Mouse (Mus musculus): ENCODE measurements around the gene Med13l.

Gene Med13l

GRCm38 (mm10) chr5:118789776-118790175, 229.3 kb downstream of the Med13l start:
- DNase-seq (ENCODE audit: low read depth): no peak

- DNase-seq (ENCODE audit: low read depth): no peak
Measured at GRCm38 (mm10) chr5:118797811-118798210, 237.3 kb downstream of the Med13l start.

GRCm38 (mm10) chr5:118801592-118801991, 241.1 kb downstream of the Med13l start:
- DNase-seq (ENCODE audit: low read depth): no peak

DNA sequence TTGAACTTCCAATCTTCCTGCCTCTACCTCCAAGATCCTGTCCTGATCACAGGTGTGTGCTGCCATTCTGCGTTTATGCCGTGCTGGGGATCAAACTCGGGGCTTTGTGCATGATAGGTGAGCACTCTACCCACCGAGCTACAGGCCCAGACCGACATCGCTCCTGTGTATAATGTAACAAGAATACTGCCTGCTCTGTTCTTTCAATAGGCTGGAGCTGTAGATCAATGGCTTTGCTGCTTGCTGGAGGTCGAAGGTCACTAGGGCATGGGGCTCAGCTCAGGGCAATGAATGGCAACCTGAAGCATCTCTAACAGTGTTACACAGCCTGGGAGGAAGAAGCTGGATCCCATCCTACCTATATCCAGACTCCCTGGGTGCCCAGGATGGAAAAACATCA, 241.6 kb downstream of the Med13l start:
- DNase-seq (ENCODE audit: low read depth): no peak

GRCm38 (mm10) chr5:118808946-118809345, 248.5 kb downstream of the Med13l start:
- no peak for DNase-seq (ENCODE audit: low read depth)

- DNase-seq (ENCODE audit: low read depth): no peak
Measured at GRCm38 (mm10) chr5:118809588-118809987, 249.1 kb downstream of the Med13l start.

DNA sequence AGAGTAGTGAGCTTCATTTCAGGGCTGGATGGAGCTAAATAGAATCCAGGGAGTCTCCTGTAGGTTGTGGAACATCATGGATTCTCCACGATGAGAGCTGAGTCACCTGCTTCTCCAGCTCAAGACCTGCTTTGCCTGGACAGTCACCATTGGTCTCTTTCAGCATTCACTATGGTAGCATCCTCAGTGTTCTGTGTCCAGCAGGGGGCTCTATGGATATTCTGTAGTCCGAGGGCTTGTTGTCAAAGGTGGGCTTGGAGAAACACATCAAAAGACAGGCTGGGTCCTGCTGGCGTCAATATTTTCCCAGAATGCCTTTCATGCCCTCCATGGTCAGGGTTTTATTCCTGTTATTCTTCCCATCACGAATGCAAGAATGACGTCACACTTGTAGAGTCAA, 251.2 kb downstream of the Med13l start:
- no peak for DNase-seq (ENCODE audit: low read depth)

GRCm38 (mm10) chr5:118812421-118812820, 251.9 kb downstream of the Med13l start:
- no peak for DNase-seq (ENCODE audit: low read depth)

DNA sequence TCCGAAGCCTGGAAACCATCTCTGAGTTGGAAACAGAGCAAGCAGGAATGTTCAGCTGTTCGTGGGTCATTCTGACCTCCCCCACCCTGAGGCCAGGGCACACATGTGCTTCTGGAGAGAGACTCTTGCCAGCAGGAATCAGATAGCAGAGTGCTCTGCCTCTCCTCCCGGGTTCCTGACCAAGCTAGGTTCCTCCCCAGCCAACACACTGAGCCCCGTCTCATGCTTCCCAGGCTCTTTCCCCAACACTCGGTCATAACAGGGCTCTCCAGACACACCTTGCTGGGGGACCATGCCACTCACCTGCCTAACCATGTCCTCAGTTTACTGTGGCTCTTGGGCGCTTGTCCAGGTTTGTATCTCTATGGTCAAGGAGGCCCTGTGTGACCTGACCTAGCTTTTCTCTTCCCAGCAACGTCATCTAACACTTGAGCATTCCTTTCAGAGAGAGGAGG, 252.5 kb downstream of the Med13l start:
- DNase-seq (ENCODE audit: low read depth): no peak

DNA sequence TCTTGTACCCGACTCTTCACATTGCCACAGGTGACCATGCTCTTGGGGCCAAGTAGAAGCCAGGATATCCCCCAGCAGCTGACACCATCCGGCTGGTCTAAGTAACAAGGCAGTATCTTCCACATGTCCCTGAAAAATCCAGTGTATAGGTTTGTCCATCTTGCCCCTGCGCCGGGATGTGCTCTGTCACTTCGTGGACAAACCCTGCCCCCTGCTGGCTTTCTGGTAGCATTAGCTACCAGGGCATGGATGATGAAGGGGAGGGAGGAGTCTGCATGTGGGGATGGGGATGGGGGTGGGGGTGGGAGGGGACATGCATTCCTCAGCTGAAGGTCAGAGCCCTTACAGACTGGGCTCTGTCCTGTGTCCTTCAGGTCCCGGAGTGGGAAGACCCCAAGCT, 253.6 kb downstream of the Med13l start:
- no peak for DNase-seq (ENCODE audit: low read depth)
